9 mouse cellular contexts compared by ENCODE assay signal in genomic region chr2:11776415-11776814, GRCm38 (mm10). TPM values are rescaled to one million over a fixed set of nuclear protein-coding genes. Genes with fewer than 3 reads are reported as not detected.
DNase-seq lines count a peak whose midpoint lies in the region; ATAC-seq and TF ChIP-seq lines count a peak whose summit lies in the region.
"Had no signal": no experiment of that assay in that cellular context is flagged by ENCODE, and none has a peak within 500 bp of the region (broad histone marks: within the 10 kb centered on the region; RNA-seq: fewer than 3 reads in every experiment).

No protein-coding gene starts in this region.

- no peak for TF ChIP-seq CTCF in MEL (IDR thresholded peaks at IDR 0.05 in 2 of 3, conservative IDR thresholded peaks at IDR 0.05 in 1 of 3; ENCODE audit: control insufficient read depth in 1 of 3, insufficient read depth in 1 of 3, low read depth in 2 of 3, low read length in 3 of 3, poor library complexity in 1 of 3, severe bottlenecking in 1 of 3)

- 45% methylated on average over 8 of the region's 8 CpGs for WGBS in heart, embryonic 16.5 days
- WGBS in hindbrain, embryonic 12.5 days = 60% methylated on average over 8 of the region's 8 CpGs
- 60% methylated on average over 8 of the region's 8 CpGs for WGBS in midbrain, embryonic 12.5 days

- H3K27ac ChIP-seq in heart, embryonic 16.5 days (ENCODE audit: low read length) = peak overlapping the region; percentile 92
- peak overlapping the region; percentile 29 for H3K27ac ChIP-seq in MEL (ENCODE audit: control insufficient read depth, low read depth, low read length)
- no peak overlapping the region for H3K27ac ChIP-seq in hindbrain, embryonic 12.5 days
- no peak overlapping the region for H3K27ac ChIP-seq in midbrain, embryonic 12.5 days (replicated peaks)

- TF ChIP-seq POLR2A in MEL (IDR thresholded peaks at IDR 0.05; ENCODE audit: control insufficient read depth in 1 of 2, insufficient read depth in 1 of 2, low read depth in 1 of 2, low read length in 2 of 2, poor library complexity in 1 of 2) = no peak

- H3K9ac ChIP-seq in heart, embryonic 16.5 days (ENCODE audit: low read length) = peak overlapping the region; percentile 96
- H3K9ac ChIP-seq in MEL (ENCODE audit: control insufficient read depth, low read depth, low read length, poor library complexity, severe bottlenecking) = peak overlapping the region; percentile 89
- H3K9ac ChIP-seq in hindbrain, embryonic 12.5 days = peak overlapping the region; percentile 80
- peak overlapping the region; percentile 87; the same call in 1 of the 2 replicates for H3K9ac ChIP-seq in midbrain, embryonic 12.5 days (replicated peaks)

- intact Hi-C loops in heart, postnatal 10 days (cut with DNase I) = loop anchor here (5.0 kb wide), 1 partner anchor 174 kb away; the partner anchor contains the start of gene Rbm17

- ATAC-seq in heart, embryonic 16.5 days (replicated peaks; ENCODE audit: extremely low read depth, insufficient read depth, low FRiP score) = no peak
- ATAC-seq in hindbrain, embryonic 12.5 days (ENCODE audit: low FRiP score) = no peak
- ATAC-seq in midbrain, embryonic 12.5 days (ENCODE audit: low FRiP score, low read depth) = no peak

- no peak for TF ChIP-seq EP300 in MEL (IDR thresholded peaks at IDR 0.05; ENCODE audit: low read depth in 1 of 2, low read length in 2 of 2)

- peaks cover 31% of the 10 kb centered on the region for H3K4me1 ChIP-seq in heart, embryonic 16.5 days (ENCODE audit: control insufficient read depth, insufficient read depth, low read length)
- peaks cover 0 to 10% of the 10 kb centered on the region in 2 experiments; a peak in 1 of 4 replicates for H3K4me1 ChIP-seq in MEL (ENCODE audit: control insufficient read depth in 1 of 2, insufficient read depth in 2 of 2, low read length in 2 of 2)
- H3K4me1 ChIP-seq in hindbrain, embryonic 12.5 days = peaks cover 38% of the 10 kb centered on the region
- H3K4me1 ChIP-seq in midbrain, embryonic 12.5 days = peaks cover 29% of the 10 kb centered on the region

- peak overlapping the region; percentile 91 for H3K4me3 ChIP-seq in heart, embryonic 16.5 days (ENCODE audit: low read length)
- H3K4me3 ChIP-seq in MEL (ENCODE audit: control insufficient read depth in 1 of 2, insufficient read depth in 1 of 2, low read depth in 2 of 2, low read length in 2 of 2) = peak overlapping the region; percentile 71 to 92
- peak overlapping the region; percentile 76 for H3K4me3 ChIP-seq in hindbrain, embryonic 12.5 days
- peak overlapping the region; percentile 85 for H3K4me3 ChIP-seq in midbrain, embryonic 12.5 days

- H3K79me2 ChIP-seq in MEL (ENCODE audit: control insufficient read depth, insufficient read depth, low read length, poor library complexity) = peaks cover 24% of the 10 kb centered on the region

- no peaks in the 10 kb centered on the region for H3K27me3 ChIP-seq in heart, embryonic 16.5 days (ENCODE audit: control insufficient read depth, insufficient read depth, low read length)
- no peaks in the 10 kb centered on the region for H3K27me3 ChIP-seq in MEL (ENCODE audit: control insufficient read depth in 1 of 2, insufficient read depth in 2 of 2, low read length in 2 of 2)
- H3K27me3 ChIP-seq in hindbrain, embryonic 12.5 days = no peaks in the 10 kb centered on the region
- no peaks in the 10 kb centered on the region for H3K27me3 ChIP-seq in midbrain, embryonic 12.5 days

- DNase-seq in heart, postnatal 10 days = no peak
- DNase-seq in MEL (ENCODE audit: low read depth, low spot score) = peak; percentile 49
- DNase-seq in layer of hippocampus, adult 11-12 months (ENCODE audit: low spot score) = no peak
- DNase-seq in right cerebral cortex, postnatal 14 days = no peak
- DNase-seq in thymus, postnatal 0 days (ENCODE audit: low spot score) = no peak
- DNase-seq: embryo, embryonic 11 days had no signal

- no peak for TF ChIP-seq RAD21 in MEL (IDR thresholded peaks at IDR 0.05; ENCODE audit: low read depth, low read length)

- H3K4me2 ChIP-seq in heart, embryonic 16.5 days (ENCODE audit: low read depth, low read length) = peak overlapping the region; percentile 90
- H3K4me2 ChIP-seq in hindbrain, embryonic 12.5 days (replicated peaks) = peak overlapping the region; percentile 80
- peak overlapping the region; percentile 83 for H3K4me2 ChIP-seq in midbrain, embryonic 12.5 days (replicated peaks)

- H3K9me3 ChIP-seq in heart, embryonic 16.5 days (replicated peaks; ENCODE audit: control insufficient read depth, low read length) = no peaks in the 10 kb centered on the region
- no peaks in the 10 kb centered on the region for H3K9me3 ChIP-seq in MEL (replicated peaks; ENCODE audit: insufficient read depth, low read length)
- no peaks in the 10 kb centered on the region for H3K9me3 ChIP-seq in hindbrain, embryonic 12.5 days (replicated peaks)
- H3K9me3 ChIP-seq in midbrain, embryonic 12.5 days = no peaks in the 10 kb centered on the region

- H3K36me3 ChIP-seq in heart, embryonic 16.5 days (ENCODE audit: control insufficient read depth, insufficient read depth) = peaks cover 5% of the 10 kb centered on the region
- peaks cover 0 to 7% of the 10 kb centered on the region in 2 experiments; a peak in 2 of 4 replicates for H3K36me3 ChIP-seq in MEL (ENCODE audit: control insufficient read depth in 1 of 2, insufficient read depth in 2 of 2, low read length in 2 of 2)
- peaks cover 6% of the 10 kb centered on the region for H3K36me3 ChIP-seq in hindbrain, embryonic 12.5 days
- H3K36me3 ChIP-seq in midbrain, embryonic 12.5 days = peaks cover 13% of the 10 kb centered on the region

TF ChIP-seq in MEL, 35 proteins besides CTCF, POLR2A, EP300 and RAD21:
- 0 out of 2 replicates have a peak, but pooled peaks have one; percentile 8 for TF ChIP-seq MAX (IDR thresholded peaks at IDR 0.05; ENCODE audit: low read length)
- no peak for TF ChIP-seq SMC3 (IDR thresholded peaks at IDR 0.05; ENCODE audit: low read depth, low read length)
- peak; percentile 54; the same call in 1 of the 2 replicates for TF ChIP-seq USF1 (IDR thresholded peaks at IDR 0.05; ENCODE audit: low read depth, low read length)
- TF ChIP-seq UBTF (IDR thresholded peaks at IDR 0.05; ENCODE audit: borderline replicate concordance, insufficient read depth, low read depth, low read length) = no peak
- no peak for TF ChIP-seq MAZ (IDR thresholded peaks at IDR 0.05; ENCODE audit: low read depth, low read length)
- TF ChIP-seq MYC (IDR thresholded peaks at IDR 0.05; ENCODE audit: low read depth, low read length) = peak; percentile 58; the same call in 1 of the 2 replicates
- TF ChIP-seq GATA1 (IDR thresholded peaks at IDR 0.05; ENCODE audit: low read depth, low read length) = 0 out of 2 replicates have a peak, but pooled peaks have one; percentile 17
- no peak for TF ChIP-seq KAT2A (conservative IDR thresholded peaks at IDR 0.05; ENCODE audit: low read depth, low read length)
- no peak for TF ChIP-seq MEF2A (IDR thresholded peaks at IDR 0.05; ENCODE audit: extremely low read depth, insufficient replicate concordance, low read depth, low read length, poor library complexity, severe bottlenecking)
- no peak for TF ChIP-seq NRF1 (IDR thresholded peaks at IDR 0.05; ENCODE audit: insufficient read depth, low read depth, low read length, poor library complexity, severe bottlenecking)
- TF ChIP-seq MXI1 (IDR thresholded peaks at IDR 0.05; ENCODE audit: low read depth, low read length) = peak; percentile 71
- TF ChIP-seq RCOR1 (IDR thresholded peaks at IDR 0.05; ENCODE audit: low read depth, low read length) = no peak
- TF ChIP-seq POLR2AphosphoS2 (IDR thresholded peaks at IDR 0.05; ENCODE audit: low read length) = no peak
- no peak for TF ChIP-seq CHD2 (IDR thresholded peaks at IDR 0.05; ENCODE audit: low read length)

RNA-seq across cellular contexts. Expression of gene Fbh1, which starts 1.0 kb away (rescaled TPM):
- polyA plus RNA-seq in heart, embryonic 16.5 days (2015; fragmentation: Nextera tagmentation; extraction: Ambion mirVana) = 109 and 113 TPM in 2 replicates
- total RNA-seq in heart, postnatal 10 days (2021) = 10 to 100 TPM; 77.2 to 80.4 TPM
- total RNA-seq in MEL (2012; rRNA removed) = 33.7 and 34.9 TPM in 2 replicates
- polyA plus RNA-seq in MEL (2012; ENCODE audit: insufficient read depth in 1 of 2, insufficient read length in 2 of 2, low read depth in 1 of 2, low replicate concordance in 2 of 2, missing spikeins in 1 of 2) = 10 to 100 TPM in 1 of 2 experiments, not detected in 1; 44.9 TPM
- polyA plus RNA-seq in hindbrain, embryonic 12.5 days (2016; fragmentation: Nextera tagmentation; extraction: Ambion mirVana) = 163 and 166 TPM in 2 replicates
- 154 and 165 TPM in 2 replicates for polyA plus RNA-seq in midbrain, embryonic 12.5 days (2016; fragmentation: Nextera tagmentation; extraction: Ambion mirVana)
- 63.0 and 65.7 TPM in 2 replicates for polyA plus RNA-seq in thymus, postnatal 0 days (2015; fragmentation: Nextera tagmentation; extraction: Ambion mirVana)

RNA-seq across cellular contexts. Expression of gene Ankrd16, which starts 1.3 kb away (rescaled TPM):
- polyA plus RNA-seq in heart, embryonic 16.5 days (2015; fragmentation: Nextera tagmentation; extraction: Ambion mirVana) = 34.9 and 38.4 TPM in 2 replicates
- 10 to 100 TPM; 27.3 to 31.1 TPM for total RNA-seq in heart, postnatal 10 days (2021)
- total RNA-seq in MEL (2012; rRNA removed) = 11.6 and 12.9 TPM in 2 replicates
- 10 to 100 TPM in 1 of 2 experiments, not detected in 1; 23.5 TPM for polyA plus RNA-seq in MEL (2012; ENCODE audit: insufficient read depth in 1 of 2, insufficient read length in 2 of 2, low read depth in 1 of 2, low replicate concordance in 2 of 2, missing spikeins in 1 of 2)
- 60.6 and 62.8 TPM in 2 replicates for polyA plus RNA-seq in hindbrain, embryonic 12.5 days (2016; fragmentation: Nextera tagmentation; extraction: Ambion mirVana)
- polyA plus RNA-seq in midbrain, embryonic 12.5 days (2016; fragmentation: Nextera tagmentation; extraction: Ambion mirVana) = 55.0 and 55.5 TPM in 2 replicates
- polyA plus RNA-seq in thymus, postnatal 0 days (2015; fragmentation: Nextera tagmentation; extraction: Ambion mirVana) = 28.3 and 41.2 TPM in 2 replicates

Comparison
In these comparisons a context has a peak if more than half of its experiments do, and no peak if none do; other contexts are left out.
1. H3K27ac ChIP-seq: peak in heart, embryonic 16.5 days (single experiment) and MEL (single experiment); none in hindbrain, embryonic 12.5 days (single experiment) and midbrain, embryonic 12.5 days (single experiment).
2. Peak in every context shown above with its lines, with median percentiles within 50 percentile points of each other: H3K4me2 ChIP-seq, H3K4me3 ChIP-seq and H3K9ac ChIP-seq.